Mouse (Mus musculus) frontal cortex, postnatal 10 days (tissue): ENCODE data around the gene Coq9.

Source experiments
- DNase-seq, 2 experiments: peaks; one replicate each; pipeline ENCODE4 v3.0.0; 2022; ENCODE audit warnings: low spot score in 2 of 2, mixed read lengths in 1 of 2

The Coq9 gene

GRCm38 (mm10) chr8:94837662-94838574 is at the start of gene Coq9, which contains the start of gene Ciapin1:
Coq9 (plus strand) TSS chr8:94838321.
Ciapin1 (minus strand) TSS chr8:94838358.
- peak; percentile 90 to 96 for DNase-seq

DNA sequence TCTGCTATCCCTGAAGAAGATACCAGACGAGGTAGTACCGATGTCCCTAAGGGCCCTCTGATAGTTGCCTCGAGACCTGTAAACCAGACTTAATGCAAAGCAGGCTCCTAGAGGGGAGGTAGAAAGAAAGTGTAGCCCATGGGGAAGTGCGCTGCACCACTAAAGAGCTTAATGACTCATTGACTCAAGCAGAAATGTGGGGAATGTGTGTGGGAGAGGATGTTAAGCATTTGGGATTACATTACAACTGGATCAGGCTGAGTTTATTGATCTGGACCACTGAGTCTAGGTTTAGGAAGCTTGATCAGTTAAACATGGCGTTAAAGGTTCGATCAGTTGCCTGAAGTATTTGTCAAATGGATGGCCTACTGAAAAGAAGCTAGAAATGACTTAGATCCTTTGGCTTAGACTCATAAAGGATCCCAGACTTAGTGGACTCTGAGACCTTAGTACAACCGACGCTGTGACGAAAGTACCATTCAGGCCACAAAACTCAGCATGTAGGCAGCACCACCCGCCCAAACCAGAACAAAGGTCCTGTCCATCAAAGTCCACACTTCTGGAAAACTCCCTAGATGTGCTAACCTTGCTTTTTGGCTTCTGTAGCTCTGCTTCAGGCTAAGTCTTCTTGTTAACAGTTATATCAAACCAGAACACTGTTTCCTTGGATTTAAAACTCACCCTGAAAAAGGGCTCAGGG is 48.7 kb upstream of the Coq9 start:
- no peak for DNase-seq

DNA sequence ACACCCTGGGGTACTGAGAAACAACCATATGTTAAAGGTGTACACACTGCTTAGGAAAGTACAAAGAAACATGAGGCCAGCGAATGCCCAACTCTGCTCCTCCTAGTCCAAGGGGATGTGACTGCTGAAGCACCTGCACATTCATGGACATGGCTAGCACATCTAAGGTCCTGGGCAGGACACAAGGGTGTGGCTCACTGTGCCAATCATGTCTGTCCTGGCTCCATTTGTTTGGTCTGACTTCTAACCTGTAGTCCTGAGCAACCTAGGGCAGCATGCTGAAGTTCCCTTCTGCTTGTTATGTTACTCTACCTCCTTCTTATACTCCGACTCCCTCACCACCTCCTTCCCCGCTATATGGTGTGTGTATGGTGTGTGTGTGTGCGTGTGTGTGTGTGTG is 43.8 kb upstream of the Coq9 start:
- DNase-seq: no peak

- DNase-seq: no peak
Observed at GRCm38 (mm10) chr8:94794782-94795181, 43.3 kb upstream of the Coq9 start.

GRCm38 (mm10) chr8:94800278-94800968 is 37.7 kb upstream of the Coq9 start:
- no peak for DNase-seq

DNA sequence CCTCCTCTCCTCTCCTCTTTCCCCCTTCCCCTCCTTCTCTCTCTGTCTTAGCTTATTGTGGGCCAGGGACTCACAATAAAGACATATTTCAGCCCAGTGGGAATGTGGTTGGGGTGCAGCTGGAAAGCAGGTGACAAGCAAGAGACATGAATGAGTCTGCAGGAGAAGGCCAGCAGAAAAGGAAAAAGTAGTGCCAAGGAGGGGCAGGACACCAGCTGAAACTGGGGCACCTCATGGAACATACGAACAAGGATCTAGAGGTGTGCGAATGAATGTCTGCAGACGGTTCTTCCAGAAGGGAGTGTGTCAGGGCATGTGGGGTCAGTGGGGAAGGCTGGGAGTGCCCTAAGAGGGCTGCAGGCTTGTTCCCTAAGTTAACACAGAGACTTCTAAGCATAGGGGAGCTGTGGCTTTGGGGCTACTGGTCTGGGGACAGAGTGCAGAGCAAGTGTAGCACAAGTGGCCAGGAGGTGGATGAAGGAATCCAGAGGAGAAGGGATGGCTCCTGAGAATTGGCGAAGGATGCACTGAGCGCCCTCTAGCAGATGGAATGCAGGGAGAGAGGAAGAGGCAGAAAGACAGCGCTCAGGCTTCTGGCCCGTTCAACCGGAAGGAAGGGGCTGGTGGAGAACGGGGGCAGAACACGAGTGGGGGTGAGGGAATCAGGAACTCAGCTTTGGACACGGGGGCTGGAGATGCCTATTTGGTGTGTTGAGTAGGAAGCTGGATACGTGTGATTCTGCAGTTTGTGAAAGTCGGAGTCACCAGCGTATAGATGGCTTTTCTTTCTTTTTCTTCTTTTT is 36.6 kb upstream of the Coq9 start:
- no peak for DNase-seq

DNA sequence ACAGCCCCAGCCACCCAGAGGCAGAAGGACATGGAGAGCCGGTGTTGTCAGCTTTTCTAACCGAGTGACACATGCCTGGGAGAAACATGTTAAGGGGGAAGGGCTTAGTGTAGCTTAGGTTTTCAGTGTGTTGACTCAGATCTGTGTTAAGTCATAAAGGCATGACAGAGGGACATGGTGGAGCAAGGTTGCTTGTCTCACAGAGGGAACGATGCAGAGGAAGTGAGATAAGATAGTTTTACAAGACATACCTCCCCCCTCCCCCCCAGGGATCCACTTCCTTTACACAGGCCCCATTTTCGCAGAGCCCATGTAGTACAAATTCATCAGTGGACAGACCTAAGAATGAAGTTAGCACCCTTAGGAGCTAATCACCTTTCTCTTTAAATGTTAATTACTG is 35.7 kb upstream of the Coq9 start:
- no peak for DNase-seq

GRCm38 (mm10) chr8:94803551-94803950 is 34.6 kb upstream of the Coq9 start:
- no peak for DNase-seq

GRCm38 (mm10) chr8:94804546-94805340 is 33.4 kb upstream of the Coq9 start:
- no peak for DNase-seq

DNA sequence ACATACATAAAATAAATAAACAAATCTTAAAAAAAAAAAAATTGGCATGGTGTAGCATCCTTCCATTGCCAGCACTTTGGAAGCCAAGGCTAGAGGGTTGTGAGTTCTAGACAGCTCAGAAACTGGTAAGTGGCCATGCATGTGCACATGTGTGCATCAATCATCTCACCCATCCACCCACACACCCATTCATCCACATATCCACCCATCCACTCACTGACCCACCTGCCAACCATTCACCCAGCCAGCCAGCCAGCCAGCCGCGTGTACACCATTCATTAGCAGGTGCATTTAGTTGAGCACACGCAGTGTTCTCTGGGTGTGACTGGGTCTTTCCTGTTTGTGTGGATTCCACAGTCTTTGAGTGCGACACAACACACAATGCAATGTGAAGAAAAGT is 32.3 kb upstream of the Coq9 start:
- no peak for DNase-seq

- DNase-seq: no peak
Observed at GRCm38 (mm10) chr8:94807506-94807905, 30.6 kb upstream of the Coq9 start.

DNA sequence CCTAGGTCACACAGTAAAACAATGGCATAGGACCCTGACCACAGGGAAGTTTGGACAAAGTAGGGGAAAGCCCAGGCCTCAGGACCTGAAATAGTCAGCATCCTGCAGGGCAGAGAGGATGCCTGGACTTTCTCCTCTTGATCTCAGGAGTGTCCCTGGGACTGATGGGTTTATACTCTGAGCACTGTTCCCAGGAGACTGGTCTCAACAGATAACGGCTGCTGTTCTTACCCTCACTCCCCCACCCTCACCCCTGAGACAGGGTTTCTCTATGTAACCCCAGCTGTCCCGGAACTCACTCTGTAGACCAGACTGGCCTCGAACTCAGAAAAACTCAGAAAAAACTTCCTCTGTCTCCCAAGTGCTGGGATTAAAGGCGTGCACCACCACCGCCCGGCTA is 29.7 kb upstream of the Coq9 start:
- no peak for DNase-seq

GRCm38 (mm10) chr8:94810153-94810552 is 28.0 kb upstream of the Coq9 start, which contains the start of gene Ccl17:
Ccl17 (plus strand) TSS chr8:94810453.
- no peak for DNase-seq

DNA sequence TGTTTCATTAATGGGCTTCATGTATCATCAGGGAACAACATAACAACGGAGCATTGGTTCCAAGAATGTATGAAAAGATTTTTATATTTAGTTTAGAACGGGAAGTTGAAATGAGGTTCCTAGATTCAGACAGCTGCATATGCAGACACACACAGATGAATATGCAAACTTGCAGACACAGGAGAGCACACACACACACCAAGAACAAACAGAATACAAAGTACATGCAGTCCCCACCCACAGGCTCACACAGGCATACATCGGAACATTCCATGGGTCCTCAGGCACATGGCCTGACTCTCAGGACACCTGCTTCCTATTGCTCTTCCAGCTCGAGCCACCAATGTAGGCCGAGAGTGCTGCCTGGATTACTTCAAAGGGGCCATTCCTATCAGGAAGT is 27.3 kb upstream of the Coq9 start:
- DNase-seq: no peak

GRCm38 (mm10) chr8:94811654-94812053 is 26.5 kb upstream of the Coq9 start:
- DNase-seq: no peak

- DNase-seq: peak; percentile 73 to 86
Observed at GRCm38 (mm10) chr8:94812645-94813098, 25.4 kb upstream of the Coq9 start.

GRCm38 (mm10) chr8:94814556-94814955 is 23.6 kb upstream of the Coq9 start:
- DNase-seq: no peak

GRCm38 (mm10) chr8:94817933-94818332 is 20.2 kb upstream of the Coq9 start:
- no peak for DNase-seq

DNA sequence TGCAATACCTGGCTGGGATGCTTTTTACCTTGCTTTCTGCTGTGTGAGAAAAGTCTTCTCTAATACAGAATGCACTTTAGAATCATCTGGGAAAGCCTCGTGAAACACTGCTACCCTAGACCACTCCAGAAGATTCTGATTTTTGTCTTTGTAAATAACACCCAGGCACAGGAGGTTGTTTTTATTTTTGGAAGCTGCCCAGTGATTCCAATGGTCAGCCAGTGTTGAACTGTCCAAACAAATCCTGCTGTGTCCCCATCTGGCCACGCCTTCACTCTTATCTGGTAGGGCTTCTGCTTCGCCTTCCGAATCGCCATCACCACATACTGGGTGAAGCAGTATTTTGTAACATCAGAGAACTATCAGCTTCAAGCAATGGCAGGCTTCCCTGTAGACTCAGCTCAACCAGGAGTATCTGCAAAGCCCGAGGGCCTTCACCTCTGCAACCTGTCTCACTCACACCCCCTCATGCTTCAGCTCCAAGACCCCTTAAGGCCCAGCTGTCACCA is 18.4 kb upstream of the Coq9 start:
- DNase-seq: no peak

DNA sequence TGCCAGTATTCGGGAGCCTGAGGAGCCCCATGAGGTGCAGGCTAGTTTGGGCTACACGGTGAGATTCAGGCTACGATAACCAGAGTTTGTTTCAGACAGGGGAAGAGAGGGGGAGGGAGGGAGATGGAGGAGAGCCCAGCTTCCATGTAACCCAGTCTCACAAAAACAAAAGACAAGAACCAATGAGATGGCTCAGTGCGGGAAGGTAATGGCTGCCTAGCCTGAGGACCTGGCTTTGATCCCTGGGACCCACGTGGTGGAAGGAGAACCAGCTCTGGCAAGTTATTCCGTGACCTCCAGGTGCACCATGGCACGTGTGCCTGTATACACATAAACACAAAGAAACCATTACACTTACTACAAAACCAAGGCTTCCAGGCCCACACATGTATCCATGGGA is 17.6 kb upstream of the Coq9 start:
- DNase-seq: no peak
